Mouse (Mus musculus) left cerebral cortex, adult 9 months (tissue): ENCODE data around the gene Zfp120.
A peak's percentile ranks its signal among the peaks of the same experiment; 100 is the strongest.
"Not testable (repeated sequence)": the region's sequence is repeated elsewhere in the genome, so short reads cannot be mapped to it uniquely, and the experiment has no call there.

Source experiments
- DNase-seq, 2 experiments: peaks; one replicate each; pipeline ENCODE4 v3.0.0; 2022; ENCODE audit warnings: low spot score in 2 of 2

Zfp120 gene

GRCm38 (mm10) chr2:150136435-150136897, at the start of gene Zfp120:
Gene Zfp120 (minus strand): TSS chr2:150136708.
- peak; percentile 87 to 92 for DNase-seq

GRCm38 (mm10) chr2:150181570-150181999, 45.1 kb upstream of the Zfp120 start, which contains the start of gene Gm14139:
Gene Gm14139 (plus strand): TSS chr2:150181755.
- not testable (repeated sequence) for DNase-seq

- DNase-seq = not testable (repeated sequence)
Measured at GRCm38 (mm10) chr2:150181046-150181445, 44.5 kb upstream of the Zfp120 start.

GRCm38 (mm10) chr2:150179579-150179978, 43.1 kb upstream of the Zfp120 start, which contains the start of gene Gm10770:
Gene Gm10770 (minus strand): TSS chr2:150179679.
- DNase-seq = not testable (repeated sequence)

- DNase-seq = no peak
Measured at GRCm38 (mm10) chr2:150173833-150174232, 37.3 kb upstream of the Zfp120 start.

- no peak for DNase-seq
Measured at GRCm38 (mm10) chr2:150166703-150167102, 30.2 kb upstream of the Zfp120 start.

- DNase-seq = no peak
Measured at GRCm38 (mm10) chr2:150132773-150133172, 3.7 kb downstream of the Zfp120 start.

- DNase-seq = not testable (repeated sequence)
Measured at GRCm38 (mm10) chr2:150132002-150132401, 4.5 kb downstream of the Zfp120 start.

- DNase-seq = no peak
Measured at GRCm38 (mm10) chr2:150111247-150111912, 25.1 kb downstream of the Zfp120 start.

- peak; percentile 7 to 56 for DNase-seq
Measured at GRCm38 (mm10) chr2:150099618-150100017, 36.9 kb downstream of the Zfp120 start.
